Mouse (Mus musculus) megakaryocyte, embryonic 14.5 days (primary cell): ENCODE results near the gene Med15.

ENCODE experiments used
- FLI1 ChIP-seq: IDR thresholded peaks from 2 replicates; pipeline ENCODE4 v1.6.1; 2012; ENCODE audit warnings: low read length, inconsistent platforms, mixed read lengths
- GATA1 ChIP-seq: IDR thresholded peaks from 3 replicates; pipeline ENCODE4 v1.6.1; 2012; ENCODE audit warnings: mixed read lengths, low read length, inconsistent platforms, borderline replicate concordance

GRCm38 (mm10) chr16:17653601-17654000 is 79.1 kb downstream of the Med15 start:
- TF ChIP-seq GATA1 (no peak), FLI1 (no peak)
